Mouse (Mus musculus) heart, embryonic 13.5 days (tissue): ENCODE measurements around the gene Rcn1. TPM values are rescaled to one million over a fixed set of nuclear protein-coding genes. Genes with fewer than 3 reads are reported as not detected.

ENCODE experiments used
- ATAC-seq: fragments of 200-750 bp; cut with Nextera tagmentation; 2 replicates; pipeline ENCODE4 v1.8.0; 2017; ENCODE audit warnings: moderate TSS enrichment; ENCODE audit not compliant: insufficient number of reproducible peaks, low FRiP score, low TSS enrichment; ENCODE audit errors: extremely low read depth
- H3K27ac ChIP-seq: fragments of 300-500 bp; sonication (generic); replicated peaks from 2 replicates; pipeline ENCODE4 v1.5.1; 2015; ENCODE audit warnings: moderate library complexity, mild to moderate bottlenecking, inconsistent platforms
- H3K27me3 ChIP-seq: fragments of 300-500 bp; sonication (generic); replicated peaks from 2 replicates; pipeline ENCODE4 v1.6.1; 2015; ENCODE audit warnings: mild to moderate bottlenecking, inconsistent platforms
- H3K36me3 ChIP-seq: fragments of 300-500 bp; sonication (generic); 2 replicates; pipeline ENCODE4 v1.6.1; 2015; ENCODE audit warnings: mild to moderate bottlenecking, inconsistent platforms
- H3K4me1 ChIP-seq: fragments of 300-500 bp; sonication (generic); 2 replicates; pipeline ENCODE4 v1.6.1; 2015; ENCODE audit warnings: inconsistent platforms
- H3K4me2 ChIP-seq: fragments of 300-500 bp; sonication (generic); 2 replicates; pipeline ENCODE4 v1.6.1; 2015; ENCODE audit warnings: inconsistent platforms, mild to moderate bottlenecking, moderate library complexity
- H3K4me3 ChIP-seq: fragments of 300-500 bp; sonication (generic); 2 replicates; pipeline ENCODE4 v1.5.1; 2015; ENCODE audit warnings: moderate library complexity, mild to moderate bottlenecking, inconsistent platforms
- H3K9ac ChIP-seq: fragments of 300-500 bp; sonication (generic); 2 replicates; pipeline ENCODE4 v1.6.1; 2015; ENCODE audit warnings: inconsistent platforms, mild to moderate bottlenecking, moderate library complexity
- H3K9me3 ChIP-seq: fragments of 300-500 bp; sonication (generic); 2 replicates; pipeline ENCODE4 v1.6.1; 2016; ENCODE audit warnings: inconsistent platforms
- WGBS: fragments of 180-500 bp; shearing (Covaris S2); methylation state at CpG from one replicate; pipeline ENCODE4 v1.1.7; 2015; ENCODE audit warnings: mixed read lengths; 5-methylcytosine and 5-hydroxymethylcytosine counted together
- polyA plus RNA-seq: library from polyadenylated mRNA; unstranded; fragments of >200 nt; fragmentation: Nextera tagmentation; extraction: Ambion mirVana; gene quantifications from 2 replicates; pipeline ENCODE4 v1.2.1, GENCODE M21; 2015

Rcn1 gene
- polyA plus RNA-seq, 1 experiment from 2014 or later = 157 TPM

GRCm38 (mm10) chr2:105394375-105394774, 4.7 kb downstream of the Rcn1 start:
- ATAC-seq = no peak
- Histone ChIP-seq H3K4me2 (no peak overlapping the region), H3K4me3 (no peak overlapping the region), H3K27ac (no peak overlapping the region), H3K27me3 (no peaks in the 10 kb centered on the region), H3K9me3 (no peaks in the 10 kb centered on the region), H3K9ac (no peak overlapping the region), H3K4me1 (peaks cover 45% of the 10 kb centered on the region), H3K36me3 (peaks cover 65% of the 10 kb centered on the region)
- 76% methylated on average over 4 of the region's 4 CpGs for WGBS

DNA sequence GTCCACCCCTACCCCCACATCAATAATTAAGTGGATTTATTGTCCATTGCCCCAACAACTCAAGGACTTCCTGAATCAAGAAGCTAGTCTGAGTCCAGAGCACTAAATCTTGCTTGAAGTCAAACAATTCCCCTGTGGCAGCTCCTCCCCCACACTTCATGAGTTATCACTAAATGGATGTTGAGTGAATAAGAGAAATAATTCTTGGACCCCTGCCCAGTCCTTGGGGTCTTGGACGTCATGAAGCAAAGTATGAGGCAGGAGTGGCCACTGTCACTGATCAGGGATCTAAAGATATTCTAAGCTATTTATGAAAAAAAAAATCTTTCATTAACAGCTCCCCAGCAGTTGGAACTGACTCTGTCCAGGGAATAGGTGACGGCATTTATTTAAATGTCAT, 6.6 kb downstream of the Rcn1 start:
- H3K36me3 ChIP-seq = peaks cover 84% of the 10 kb centered on the region

GRCm38 (mm10) chr2:105391414-105391784, 7.7 kb downstream of the Rcn1 start:
- peaks cover 95% of the 10 kb centered on the region for H3K36me3 ChIP-seq
- ATAC-seq = no peak
- no peak overlapping the region for H3K27ac ChIP-seq
- peaks cover 25% of the 10 kb centered on the region for H3K4me1 ChIP-seq
- no peak overlapping the region for H3K4me3 ChIP-seq
- no peak overlapping the region for H3K9ac ChIP-seq
- H3K9me3 ChIP-seq = no peaks in the 10 kb centered on the region
- no peaks in the 10 kb centered on the region for H3K27me3 ChIP-seq
- 89% methylated on average over 4 of the region's 4 CpGs for WGBS
- H3K4me2 ChIP-seq = no peak overlapping the region

More for the DNA sequence above, 6.6 kb downstream of the Rcn1 start:
- Histone ChIP-seq H3K4me2 (no peak overlapping the region), H3K4me3 (no peak overlapping the region), H3K27me3 (no peaks in the 10 kb centered on the region), H3K9me3 (no peaks in the 10 kb centered on the region), H3K9ac (no peak overlapping the region), H3K27ac (no peak overlapping the region), H3K4me1 (peaks cover 36% of the 10 kb centered on the region)
- ATAC-seq = no peak
- WGBS = 42% methylated on average over 2 of the region's 2 CpGs

DNA sequence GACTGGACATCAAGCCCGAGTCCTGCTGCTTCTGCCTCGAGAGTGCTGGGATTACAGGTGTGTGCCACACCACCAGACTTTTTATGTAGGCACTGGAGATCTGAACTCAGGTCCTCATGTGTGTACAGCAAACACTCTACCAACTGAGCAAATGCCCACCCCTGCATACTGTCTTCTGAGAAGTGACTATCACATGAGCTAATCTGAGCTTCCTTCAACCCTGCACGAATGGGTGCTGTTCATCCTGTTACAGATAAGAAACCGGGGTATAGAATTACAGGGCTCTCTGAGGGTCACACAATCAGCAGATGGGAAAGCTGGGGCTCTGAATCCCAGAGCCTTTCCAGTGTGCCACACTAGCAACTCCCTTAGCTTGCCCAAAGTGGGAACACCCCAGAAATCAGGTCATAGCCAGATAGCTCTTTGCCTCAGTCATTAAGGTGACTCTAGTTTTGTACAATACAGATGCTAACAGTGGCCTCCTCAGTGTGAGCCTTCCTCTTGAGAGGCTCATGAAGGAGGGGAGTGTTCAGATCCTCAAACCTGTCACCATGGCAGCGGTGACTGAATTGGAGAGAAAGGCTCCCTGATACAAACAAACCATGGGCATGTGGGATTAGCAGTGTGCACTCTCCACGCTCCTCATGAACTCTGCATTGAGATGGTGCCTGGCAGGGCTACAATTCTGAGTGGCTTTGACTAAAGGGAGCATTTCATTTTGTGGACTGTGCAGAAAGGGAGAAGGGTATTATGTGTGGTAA, 8.3 kb downstream of the Rcn1 start:
- peaks cover 19% of the 10 kb centered on the region for H3K4me1 ChIP-seq
- no peak overlapping the region for H3K27ac ChIP-seq
- WGBS = 56% methylated on average over 6 of the region's 6 CpGs
- no peaks in the 10 kb centered on the region for H3K27me3 ChIP-seq
- no peak overlapping the region for H3K9ac ChIP-seq
- H3K4me2 ChIP-seq = no peak overlapping the region
- peaks cover 99% of the 10 kb centered on the region for H3K36me3 ChIP-seq
- ATAC-seq = no peak
- H3K9me3 ChIP-seq = no peaks in the 10 kb centered on the region
- no peak overlapping the region for H3K4me3 ChIP-seq

DNA sequence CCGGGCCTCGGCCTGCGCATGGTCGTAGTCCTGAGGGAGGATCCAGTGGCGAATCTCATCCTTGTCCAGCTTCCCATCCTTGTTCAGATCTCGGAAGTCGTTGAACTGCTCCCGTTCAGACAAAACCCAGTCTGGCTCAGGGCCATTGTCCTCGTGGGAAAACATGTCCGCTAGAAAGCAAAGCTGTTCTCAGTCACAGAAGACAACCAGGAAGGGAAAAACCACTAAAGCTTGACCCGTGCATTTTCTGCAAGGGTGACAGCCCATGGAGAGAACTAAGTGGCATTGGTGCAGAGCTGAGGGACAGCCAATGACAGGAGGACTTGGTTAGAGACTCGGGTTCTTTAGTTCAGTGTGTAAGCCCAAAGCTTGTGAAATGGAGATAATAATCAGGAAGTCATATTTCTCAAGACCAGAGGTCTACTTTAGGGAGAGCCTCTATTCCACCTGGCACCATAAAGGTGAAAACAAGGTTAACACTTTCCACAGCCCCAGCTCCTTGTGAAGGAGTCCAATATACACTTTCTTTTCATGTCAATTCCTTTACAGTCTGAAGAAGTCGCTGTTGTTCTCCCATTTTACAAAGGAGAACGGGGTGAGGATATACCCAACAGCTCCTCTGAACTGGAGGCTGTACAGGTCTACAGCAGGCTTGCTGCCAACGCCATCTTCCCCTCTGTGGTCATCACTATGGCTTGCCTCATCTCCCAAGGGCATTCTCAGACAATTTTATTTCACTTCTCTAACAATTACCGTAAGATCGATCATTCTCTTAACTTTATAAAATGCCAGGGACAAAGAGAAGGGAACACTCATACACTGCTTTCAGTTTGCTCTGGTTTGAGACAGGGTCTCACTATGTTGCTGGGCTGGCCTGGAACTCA, 9.9 kb downstream of the Rcn1 start:
- H3K9me3 ChIP-seq = no peaks in the 10 kb centered on the region
- H3K4me3 ChIP-seq = no peak overlapping the region
- ATAC-seq = no peak
- no peaks in the 10 kb centered on the region for H3K27me3 ChIP-seq
- peaks cover 99% of the 10 kb centered on the region for H3K36me3 ChIP-seq
- 83% methylated on average over 17 of the region's 17 CpGs for WGBS
- no peak overlapping the region for H3K9ac ChIP-seq
- no peak overlapping the region for H3K27ac ChIP-seq
- peaks cover 9% of the 10 kb centered on the region for H3K4me1 ChIP-seq
- no peak overlapping the region for H3K4me2 ChIP-seq

GRCm38 (mm10) chr2:105386418-105386817, 12.7 kb downstream of the Rcn1 start:
- H3K27me3 ChIP-seq = no peaks in the 10 kb centered on the region
- H3K9ac ChIP-seq = no peak overlapping the region
- no peaks in the 10 kb centered on the region for H3K4me1 ChIP-seq
- peaks cover 71% of the 10 kb centered on the region for H3K36me3 ChIP-seq
- H3K4me3 ChIP-seq = no peak overlapping the region
- no peak overlapping the region for H3K27ac ChIP-seq
- H3K4me2 ChIP-seq = no peak overlapping the region
- ATAC-seq = no peak
- WGBS = 79% methylated on average over 4 of the region's 4 CpGs
- H3K9me3 ChIP-seq = no peaks in the 10 kb centered on the region

DNA sequence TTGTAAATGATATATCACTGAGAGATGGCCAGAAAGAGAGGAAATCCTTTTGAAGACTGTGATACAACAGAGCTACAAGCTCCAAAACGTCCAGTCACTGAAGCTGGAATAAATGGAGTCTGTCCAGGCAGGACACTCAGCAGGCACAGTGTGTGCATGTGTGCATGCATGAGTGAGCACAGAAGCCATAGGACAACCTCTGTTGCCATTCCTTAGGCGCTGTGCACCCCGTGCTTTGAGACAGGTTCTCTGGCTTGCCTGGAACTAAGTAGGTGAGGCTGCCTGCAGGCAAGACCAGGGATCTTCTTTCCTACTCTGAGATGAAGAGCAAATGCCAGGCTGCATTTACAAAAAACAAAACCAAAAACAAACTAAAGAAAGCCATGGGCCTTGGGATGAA, 14.1 kb downstream of the Rcn1 start:
- no peaks in the 10 kb centered on the region for H3K4me1 ChIP-seq
- H3K36me3 ChIP-seq = peaks cover 59% of the 10 kb centered on the region
- ATAC-seq = no peak
- no peak overlapping the region for H3K4me3 ChIP-seq
- no peak overlapping the region for H3K9ac ChIP-seq
- H3K27me3 ChIP-seq = no peaks in the 10 kb centered on the region
- no peak overlapping the region for H3K4me2 ChIP-seq
- no peaks in the 10 kb centered on the region for H3K9me3 ChIP-seq
- no peak overlapping the region for H3K27ac ChIP-seq
- WGBS = 80% methylated on average over 3 of the region's 3 CpGs

DNA sequence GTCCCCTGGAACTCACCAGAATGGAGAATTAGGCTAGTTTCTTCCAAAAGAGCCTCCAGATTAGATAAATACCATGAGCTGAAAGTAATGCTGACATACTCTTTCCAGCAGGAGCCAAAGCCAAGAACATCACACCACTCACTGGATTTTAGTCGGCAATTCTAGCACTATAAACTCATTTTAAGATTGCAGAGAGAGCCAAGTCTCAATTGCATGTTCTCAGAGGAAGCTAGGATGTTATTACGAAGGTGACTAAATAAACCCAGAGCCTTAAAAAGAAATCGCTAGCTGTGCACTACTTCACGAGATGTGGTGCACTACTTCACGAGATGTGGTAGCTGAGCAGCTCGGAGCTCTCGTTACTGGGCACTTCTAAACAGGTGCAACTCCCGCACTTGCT, 16.1 kb downstream of the Rcn1 start:
- no peak overlapping the region for H3K27ac ChIP-seq
- no peak overlapping the region for H3K4me2 ChIP-seq
- ATAC-seq = no peak
- H3K36me3 ChIP-seq = peaks cover 40% of the 10 kb centered on the region
- no peaks in the 10 kb centered on the region for H3K27me3 ChIP-seq
- WGBS = 83% methylated on average over 8 of the region's 8 CpGs
- no peak overlapping the region for H3K9ac ChIP-seq
- no peak overlapping the region for H3K4me3 ChIP-seq
- no peaks in the 10 kb centered on the region for H3K9me3 ChIP-seq
- no peaks in the 10 kb centered on the region for H3K4me1 ChIP-seq

DNA sequence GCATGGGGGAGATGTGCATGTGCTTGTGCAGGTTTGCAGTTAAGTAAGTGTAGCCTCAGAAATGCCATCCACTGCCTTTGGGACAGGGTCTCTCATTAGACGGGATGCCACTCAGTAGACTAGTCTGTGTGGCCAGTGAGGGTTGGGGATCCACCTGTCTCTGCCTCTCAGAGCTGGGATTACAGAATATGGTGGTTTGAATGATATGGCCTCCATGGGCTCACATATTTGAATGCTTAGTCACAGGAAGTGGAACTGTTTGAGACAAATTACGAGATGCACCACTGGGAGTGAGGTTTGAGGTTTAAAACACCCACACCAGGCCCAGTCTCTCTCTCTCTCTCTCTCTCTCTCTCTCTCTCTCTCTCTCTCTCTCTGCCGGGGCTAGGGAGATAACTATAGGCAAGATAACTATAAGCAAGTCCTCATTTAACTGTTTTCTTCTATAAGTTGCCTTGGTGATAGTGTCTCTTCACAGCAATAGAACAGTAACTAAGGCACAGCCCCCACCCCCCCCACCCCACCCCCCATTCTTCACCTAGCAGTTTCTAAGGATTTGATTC, 18.3 kb downstream of the Rcn1 start:
- H3K27me3 ChIP-seq = no peaks in the 10 kb centered on the region
- WGBS = 56% methylated on average over 3 of the region's 3 CpGs

DNA sequence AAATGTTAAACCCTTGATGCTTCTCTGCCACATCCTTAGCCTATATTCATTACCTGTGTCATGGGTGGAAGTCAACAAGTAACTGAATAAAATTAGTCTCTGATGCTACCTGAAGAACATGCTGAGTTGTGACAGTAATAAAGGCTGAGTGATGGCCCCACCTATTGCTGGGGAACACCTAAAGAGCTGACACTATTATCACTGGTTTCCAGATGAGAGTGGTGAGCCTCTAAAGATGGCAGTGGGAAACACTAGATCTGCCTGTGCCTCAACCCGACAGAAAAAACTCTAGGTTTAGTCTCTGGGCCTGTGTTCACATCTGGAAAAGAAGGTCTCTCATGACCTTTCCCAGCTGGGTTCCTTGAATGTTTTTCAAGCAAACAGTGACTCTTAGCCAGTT, 19.4 kb downstream of the Rcn1 start:
- H3K9ac ChIP-seq = no peak overlapping the region
- H3K27ac ChIP-seq = no peak overlapping the region
- H3K9me3 ChIP-seq = no peaks in the 10 kb centered on the region
- no peaks in the 10 kb centered on the region for H3K27me3 ChIP-seq
- ATAC-seq = no peak
- no peak overlapping the region for H3K4me3 ChIP-seq
- no peak overlapping the region for H3K4me2 ChIP-seq
- H3K4me1 ChIP-seq = no peaks in the 10 kb centered on the region
- 52% methylated on average over 1 of the region's 1 CpGs for WGBS
- peaks cover 6% of the 10 kb centered on the region for H3K36me3 ChIP-seq

More for the DNA sequence above, 18.3 kb downstream of the Rcn1 start:
- Histone ChIP-seq H3K36me3 (peaks cover 18% of the 10 kb centered on the region), H3K4me1 (no peaks in the 10 kb centered on the region), H3K9ac (no peak overlapping the region), H3K4me2 (no peak overlapping the region), H3K9me3 (no peaks in the 10 kb centered on the region), H3K27ac (no peak overlapping the region), H3K4me3 (no peak overlapping the region)
- no peak for ATAC-seq

DNA sequence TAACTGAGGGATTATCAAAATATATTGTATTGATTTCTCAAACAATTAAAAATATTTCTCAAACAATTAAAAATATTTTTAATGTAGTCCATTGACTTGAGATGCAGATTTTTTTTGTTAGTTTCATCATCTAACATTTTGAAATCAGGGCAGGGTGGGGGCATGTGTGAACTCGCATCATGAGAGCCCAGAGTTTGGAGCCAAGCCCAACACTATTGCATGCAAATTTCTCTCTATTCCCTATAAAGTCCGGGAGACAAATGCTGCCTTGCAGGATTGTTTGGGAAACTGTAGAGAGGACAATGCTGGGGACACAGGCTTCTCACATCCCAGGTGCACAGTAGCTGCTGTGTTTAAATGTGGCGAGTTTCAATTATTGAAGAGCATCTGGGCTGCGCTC, 23.4 kb downstream of the Rcn1 start:
- H3K36me3 ChIP-seq = no peaks in the 10 kb centered on the region
- no peak overlapping the region for H3K4me2 ChIP-seq
- H3K27me3 ChIP-seq = 0 out of 2 replicates have a peak, but pooled peaks cover 13% of the 10 kb centered on the region
- no peak overlapping the region for H3K9ac ChIP-seq
- 75% methylated on average over 4 of the region's 4 CpGs for WGBS
- H3K4me1 ChIP-seq = peaks cover 4% of the 10 kb centered on the region
- no peaks in the 10 kb centered on the region for H3K9me3 ChIP-seq
- ATAC-seq = no peak
- no peak overlapping the region for H3K4me3 ChIP-seq
- H3K27ac ChIP-seq = no peak overlapping the region
